Mouse (Mus musculus) ES-Bruce4 (cell line): ENCODE results near the gene Artn. TPM values are rescaled to one million over a fixed set of nuclear protein-coding genes. Genes with fewer than 3 reads are reported as not detected.

Experiments
- H3K27ac ChIP-seq: 2 replicates; pipeline ENCODE4 v1.5.1; 2012; ENCODE audit warnings: low read length, inconsistent platforms; ENCODE audit not compliant: insufficient read depth
- H3K27me3 ChIP-seq: 2 replicates; pipeline ENCODE4 v1.6.1; 2012; ENCODE audit warnings: mild to moderate bottlenecking, low read length, inconsistent platforms; ENCODE audit not compliant: control insufficient read depth, poor library complexity, insufficient read depth, severe bottlenecking
- H3K36me3 ChIP-seq: 2 replicates; pipeline ENCODE4 v1.6.1; 2012; ENCODE audit warnings: inconsistent platforms, mild to moderate bottlenecking, low read length, moderate library complexity; ENCODE audit not compliant: control insufficient read depth, poor library complexity, insufficient read depth, severe bottlenecking
- H3K4me1 ChIP-seq: one replicate; pipeline ENCODE4 v1.8.1; 2011; ENCODE audit warnings: low read length; ENCODE audit not compliant: control insufficient read depth, insufficient read depth
- H3K4me3 ChIP-seq: 2 replicates; pipeline ENCODE4 v1.5.1; 2011; ENCODE audit warnings: low read depth, mild to moderate bottlenecking, low read length
- H3K9ac ChIP-seq: 2 replicates; pipeline ENCODE4 v1.6.1; 2012; ENCODE audit warnings: low read depth, mild to moderate bottlenecking, inconsistent platforms; ENCODE audit not compliant: poor library complexity, severe bottlenecking
- H3K9me3 ChIP-seq: replicated peaks from 2 replicates; pipeline ENCODE4 v1.6.1; 2012; ENCODE audit warnings: mild to moderate bottlenecking, low read length, inconsistent platforms; ENCODE audit not compliant: control insufficient read depth, poor library complexity, insufficient read depth, severe bottlenecking
- CTCF ChIP-seq: IDR thresholded peaks from one replicate; pipeline ENCODE4 v1.8.1; 2011; ENCODE audit warnings: low read depth, low read length
- EP300 ChIP-seq: IDR thresholded peaks from 2 replicates; pipeline ENCODE4 v1.6.1; 2011; ENCODE audit warnings: low read depth, low read length; ENCODE audit not compliant: insufficient read depth
- POLR2A ChIP-seq: IDR thresholded peaks from one replicate; pipeline ENCODE4 v1.8.1; 2011; ENCODE audit warnings: low read length; ENCODE audit not compliant: insufficient read depth
- polyA plus RNA-seq: library from polyadenylated mRNA; stranded (reverse); fragments of >200 nt; gene quantifications from 2 replicates; pipeline ENCODE4 v1.2.4, GENCODE M21; 2011; ENCODE audit warnings: low read depth; ENCODE audit not compliant: missing spikeins, insufficient read depth, insufficient read length

The Artn gene
- polyA plus RNA-seq, 1 experiment, result 6.1 TPM

GRCm38 (mm10) chr4:117890750-117891149 is 38.8 kb downstream of the Artn start:
- H3K27ac ChIP-seq, result no peak overlapping the region
- no peaks in the 10 kb centered on the region for H3K9me3 ChIP-seq
- H3K4me1 ChIP-seq, result peaks cover 2% of the 10 kb centered on the region
- 0 out of 2 replicates have a peak overlapping the region, but pooled peaks have one; percentile 79 for H3K4me3 ChIP-seq
- no peak for TF ChIP-seq CTCF
- TF ChIP-seq EP300, result no peak
- no peak for TF ChIP-seq POLR2A
- H3K36me3 ChIP-seq, result peaks cover 11% of the 10 kb centered on the region; the same call in 1 of the 2 replicates
- H3K9ac ChIP-seq, result no peak overlapping the region
- H3K27me3 ChIP-seq, result no peaks in the 10 kb centered on the region

- H3K27ac ChIP-seq, result no peak overlapping the region
- peaks cover 2% of the 10 kb centered on the region for H3K4me1 ChIP-seq
- no peak overlapping the region for H3K9ac ChIP-seq
- no peaks in the 10 kb centered on the region for H3K9me3 ChIP-seq
- H3K27me3 ChIP-seq, result no peaks in the 10 kb centered on the region
- no peak overlapping the region for H3K4me3 ChIP-seq
- peaks cover 17% of the 10 kb centered on the region for H3K36me3 ChIP-seq
- no peak for TF ChIP-seq POLR2A
- no peak for TF ChIP-seq CTCF
- no peak for TF ChIP-seq EP300
These were observed 39.5 kb downstream of the Artn start for GRCm38 (mm10) chr4:117890031-117890430.

GRCm38 (mm10) chr4:117889471-117889870 is 40.1 kb downstream of the Artn start:
- Histone ChIP-seq H3K4me3 (no peak overlapping the region), H3K4me1 (peaks cover 2% of the 10 kb centered on the region), H3K9ac (no peak overlapping the region), H3K27ac (no peak overlapping the region), H3K9me3 (no peaks in the 10 kb centered on the region), H3K36me3 (peaks cover 23% of the 10 kb centered on the region), H3K27me3 (no peaks in the 10 kb centered on the region)
- TF ChIP-seq CTCF (no peak), EP300 (no peak), POLR2A (no peak)

- H3K4me3 ChIP-seq, result no peak overlapping the region
- no peak overlapping the region for H3K9ac ChIP-seq
- H3K36me3 ChIP-seq, result peaks cover 23% of the 10 kb centered on the region
- peaks cover 2% of the 10 kb centered on the region for H3K4me1 ChIP-seq
- TF ChIP-seq EP300 (no peak), CTCF (no peak), POLR2A (no peak)
- no peak overlapping the region for H3K27ac ChIP-seq
- H3K9me3 ChIP-seq, result no peaks in the 10 kb centered on the region
- H3K27me3 ChIP-seq, result no peaks in the 10 kb centered on the region
These were observed 41.6 kb downstream of the Artn start for GRCm38 (mm10) chr4:117887920-117888319.

GRCm38 (mm10) chr4:117887133-117887532 is 42.4 kb downstream of the Artn start, which contains the start of gene Atp6v0b:
TSS of gene Atp6v0b (minus strand) at chr4:117887333.
- Histone ChIP-seq H3K4me1 (peaks cover 2% of the 10 kb centered on the region), H3K27me3 (no peaks in the 10 kb centered on the region), H3K36me3 (peaks cover 23% of the 10 kb centered on the region), H3K9me3 (no peaks in the 10 kb centered on the region), H3K27ac (no peak within 1 kb of the TSS), H3K4me3 (peak within 1 kb of the TSS; percentile 74), H3K9ac (peak within 1 kb of the TSS; percentile 77)
- TF ChIP-seq POLR2A (peak; percentile 53), CTCF (no peak)

GRCm38 (mm10) chr4:117886644-117887043 is 42.9 kb downstream of the Artn start:
- H3K27ac ChIP-seq, result no peak overlapping the region
- peaks cover 23% of the 10 kb centered on the region for H3K36me3 ChIP-seq
- TF ChIP-seq EP300 (no peak), CTCF (no peak), POLR2A (no peak)
- peaks cover 2% of the 10 kb centered on the region for H3K4me1 ChIP-seq
- H3K27me3 ChIP-seq, result no peaks in the 10 kb centered on the region
- no peaks in the 10 kb centered on the region for H3K9me3 ChIP-seq
- H3K9ac ChIP-seq, result peak overlapping the region; percentile 77
- peak overlapping the region; percentile 74 for H3K4me3 ChIP-seq
